In the genomic region with DNA sequence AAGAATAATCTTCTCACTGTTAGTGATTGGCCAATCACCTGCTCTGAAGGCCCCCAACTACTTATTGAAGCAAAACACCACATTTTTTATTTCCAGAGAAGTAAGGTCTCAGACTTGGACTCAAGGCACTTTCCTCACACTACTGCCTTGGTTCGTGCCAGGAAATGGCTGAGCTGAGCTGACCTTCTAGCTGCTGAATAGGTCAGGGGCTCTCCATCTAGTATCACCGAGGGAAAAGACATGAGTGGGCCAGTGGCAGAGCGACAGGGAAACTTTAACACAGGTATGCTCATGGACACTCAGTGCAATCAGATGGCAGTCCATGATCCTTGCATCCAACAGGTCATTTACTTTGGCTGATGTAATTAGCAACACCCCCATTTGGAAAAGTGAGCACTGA, we compare ENCODE assay signal across 24 mouse cellular contexts.
DNase-seq lines count a peak whose midpoint lies in the region; ATAC-seq and TF ChIP-seq lines count a peak whose summit lies in the region.
"Had no signal": no experiment of that assay in that cellular context is flagged by ENCODE, and none has a peak within 500 bp of the region (broad histone marks: within the 10 kb centered on the region; RNA-seq: fewer than 3 reads in every experiment).

No protein-coding gene starts in this region.

- H3K36me3 ChIP-seq in heart, adult 2 months (ENCODE audit: control insufficient read depth, insufficient read depth, low read length) = no peaks in the 10 kb centered on the region
- H3K36me3 ChIP-seq in heart, embryonic 13.5 days = no peaks in the 10 kb centered on the region
- H3K36me3 ChIP-seq in lung, embryonic 14.5 days (ENCODE audit: insufficient read depth) = no peaks in the 10 kb centered on the region
- H3K36me3 ChIP-seq in embryonic facial prominence, embryonic 14.5 days (ENCODE audit: control insufficient read depth, insufficient read depth, low read length) = no peaks in the 10 kb centered on the region
- H3K36me3 ChIP-seq: embryonic facial prominence, embryonic 12.5 days; forebrain, embryonic 15.5 days; G1E had no signal

- no peak overlapping the region for H3K9ac ChIP-seq in heart, adult 2 months (ENCODE audit: low read depth, low read length)
- no peak overlapping the region for H3K9ac ChIP-seq in heart, embryonic 13.5 days
- no peak overlapping the region for H3K9ac ChIP-seq in lung, embryonic 14.5 days
- no peak overlapping the region for H3K9ac ChIP-seq in embryonic facial prominence, embryonic 14.5 days (ENCODE audit: low read depth, low read length)
- H3K9ac ChIP-seq: embryonic facial prominence, embryonic 12.5 days; forebrain, embryonic 13.5 days; forebrain, embryonic 15.5 days; forebrain, postnatal 0 days had no signal

- no peak overlapping the region for H3K4me2 ChIP-seq in heart, embryonic 13.5 days
- no peak overlapping the region for H3K4me2 ChIP-seq in lung, embryonic 14.5 days
- H3K4me2 ChIP-seq in embryonic facial prominence, embryonic 14.5 days (ENCODE audit: low read depth, low read length) = no peak overlapping the region
- H3K4me2 ChIP-seq: embryonic facial prominence, embryonic 12.5 days; forebrain, embryonic 13.5 days; forebrain, embryonic 15.5 days had no signal

- no peak overlapping the region for H3K4me3 ChIP-seq in heart, adult 2 months
- H3K4me3 ChIP-seq in heart, embryonic 13.5 days = no peak overlapping the region
- no peak overlapping the region for H3K4me3 ChIP-seq in lung, embryonic 14.5 days (ENCODE audit: low read depth, low read length)
- H3K4me3 ChIP-seq in lung, adult 2 months (replicated peaks; ENCODE audit: extremely low read depth, low read depth, low read length) = no peak overlapping the region
- H3K4me3 ChIP-seq in embryonic facial prominence, embryonic 14.5 days (ENCODE audit: low read depth, low read length) = no peak overlapping the region
- H3K4me3 ChIP-seq: embryonic facial prominence, embryonic 12.5 days; forebrain, embryonic 13.5 days; forebrain, embryonic 15.5 days had no signal

- no peak overlapping the region for H3K27ac ChIP-seq in heart, adult 2 months
- H3K27ac ChIP-seq in heart, embryonic 13.5 days (replicated peaks) = peak overlapping the region; percentile 55
- H3K27ac ChIP-seq in lung, embryonic 14.5 days (ENCODE audit: low read depth) = no peak overlapping the region
- 0 out of 2 replicates have a peak overlapping the region, but pooled peaks have one; percentile 44 for H3K27ac ChIP-seq in embryonic facial prominence, embryonic 14.5 days (replicated peaks; ENCODE audit: low read depth, low read length)
- H3K27ac ChIP-seq: forebrain, embryonic 13.5 days; forebrain, embryonic 15.5 days had no signal

- peak; percentile 55 for DNase-seq in heart, adult 11 months
- no peak for DNase-seq in heart, adult 2 months
- DNase-seq in heart, postnatal 36 days = no peak
- DNase-seq in lung, embryonic 14.5 days = no peak
- DNase-seq in lung, adult 2 months = no peak
- no peak for DNase-seq in embryonic facial prominence, embryonic 14.5 days (ENCODE audit: low spot score)
- DNase-seq in MN1 (ENCODE audit: low spot score) = no peak
- DNase-seq: adrenal gland, adult 2 months; adrenal gland, postnatal 25 days; B cell, adult 2 months; cerebellum, adult 11 months; cerebellum, adult 18-20 months; cerebellum, adult 8-10 months; cerebellum, adult 9-11 months; cerebellum, postnatal 14 days; cerebellum, postnatal 36 days; forebrain, postnatal 0 days had no signal

- ATAC-seq in heart, embryonic 13.5 days (ENCODE audit: extremely low read depth, insufficient number of reproducible peaks, low FRiP score, low TSS enrichment) = no peak
- peak; percentile 15; the same call in 1 of the 2 replicates for ATAC-seq in lung, embryonic 14.5 days (ENCODE audit: insufficient read depth)
- ATAC-seq in embryonic facial prominence, embryonic 14.5 days (ENCODE audit: low read depth) = no peak
- ATAC-seq: CD4-positive, CD25-positive, alpha-beta regulatory T cell, adult 4 months; forebrain, embryonic 13.5 days; forebrain, embryonic 15.5 days; forebrain, postnatal 0 days had no signal

- WGBS in heart, adult 2 months = 66% methylated on average over 3 of the region's 3 CpGs
- 67% methylated on average over 3 of the region's 3 CpGs for WGBS in heart, embryonic 13.5 days
- 56% methylated on average over 3 of the region's 3 CpGs for WGBS in lung, embryonic 14.5 days
- 77% methylated on average over 3 of the region's 3 CpGs for WGBS in lung, adult 2 months
- 73% methylated on average over 3 of the region's 3 CpGs for WGBS in embryonic facial prominence, embryonic 14.5 days

- no peak for TF ChIP-seq EP300 in heart, adult 2 months (IDR thresholded peaks at IDR 0.05; ENCODE audit: insufficient read depth, low read depth, low read length)

- intact Hi-C loops in heart, adult 2 months (cut with DNase I) = no loop called here
- intact Hi-C loops in heart, postnatal 36 days (cut with DNase I) = no loop called here

- H3K9me3 ChIP-seq in heart, embryonic 13.5 days = no peaks in the 10 kb centered on the region
- no peaks in the 10 kb centered on the region for H3K9me3 ChIP-seq in lung, embryonic 14.5 days (ENCODE audit: low read depth, low read length)
- no peaks in the 10 kb centered on the region for H3K9me3 ChIP-seq in embryonic facial prominence, embryonic 14.5 days (ENCODE audit: control insufficient read depth, low read length)
- H3K9me3 ChIP-seq: embryonic facial prominence, embryonic 12.5 days; forebrain, embryonic 13.5 days; forebrain, embryonic 15.5 days; G1E had no signal

- H3K4me1 ChIP-seq in heart, adult 2 months (ENCODE audit: control insufficient read depth, insufficient read depth, low read length) = no peaks in the 10 kb centered on the region
- H3K4me1 ChIP-seq in heart, embryonic 13.5 days = peaks cover 68% of the 10 kb centered on the region
- H3K4me1 ChIP-seq in lung, embryonic 14.5 days (ENCODE audit: insufficient read depth) = peaks cover 18% of the 10 kb centered on the region
- no peaks in the 10 kb centered on the region for H3K4me1 ChIP-seq in lung, adult 2 months (ENCODE audit: control insufficient read depth, insufficient read depth, low read length)
- peaks cover 32% of the 10 kb centered on the region for H3K4me1 ChIP-seq in embryonic facial prominence, embryonic 14.5 days (ENCODE audit: control insufficient read depth, insufficient read depth, low read length)

- no peaks in the 10 kb centered on the region for H3K79me2 ChIP-seq in heart, adult 2 months (replicated peaks; ENCODE audit: control insufficient read depth, insufficient read depth, low read length)

- TF ChIP-seq CTCF in heart, adult 2 months (IDR thresholded peaks at IDR 0.05) = no peak
- no peak for TF ChIP-seq CTCF in lung, embryonic 14.5 days (IDR thresholded peaks at IDR 0.05; ENCODE audit: low read depth)
- no peak for TF ChIP-seq CTCF in lung, adult 2 months (IDR thresholded peaks at IDR 0.05; ENCODE audit: insufficient read depth, low read length)

- TF ChIP-seq POLR2A in heart, adult 2 months (IDR thresholded peaks at IDR 0.05; ENCODE audit: insufficient read depth, low read depth, low read length) = no peak
- no peak for TF ChIP-seq POLR2A in lung, adult 2 months (IDR thresholded peaks at IDR 0.05; ENCODE audit: borderline replicate concordance, extremely low read depth, low read depth, low read length)

- no peaks in the 10 kb centered on the region for H3K27me3 ChIP-seq in heart, adult 2 months (ENCODE audit: control insufficient read depth, insufficient read depth, low read length)
- no peaks in the 10 kb centered on the region for H3K27me3 ChIP-seq in heart, embryonic 13.5 days (replicated peaks)
- H3K27me3 ChIP-seq in lung, embryonic 14.5 days (ENCODE audit: insufficient read depth, low read length) = no peaks in the 10 kb centered on the region
- H3K27me3 ChIP-seq in embryonic facial prominence, embryonic 14.5 days (replicated peaks; ENCODE audit: control insufficient read depth, insufficient read depth, low read length) = 0 out of 2 replicates have a peak, but pooled peaks cover 4% of the 10 kb centered on the region
- H3K27me3 ChIP-seq: CH12.LX; forebrain, embryonic 13.5 days; forebrain, embryonic 15.5 days had no signal

Comparison
In these comparisons a context has a peak if more than half of its experiments do, and no peak if none do; other contexts are left out.
1. H3K27ac ChIP-seq: peak in heart, embryonic 13.5 days (single experiment) and embryonic facial prominence, embryonic 14.5 days (single experiment); none in heart, adult 2 months (single experiment) and lung, embryonic 14.5 days (single experiment).